22 mouse cellular contexts compared by ENCODE assay signal in the genomic region with DNA sequence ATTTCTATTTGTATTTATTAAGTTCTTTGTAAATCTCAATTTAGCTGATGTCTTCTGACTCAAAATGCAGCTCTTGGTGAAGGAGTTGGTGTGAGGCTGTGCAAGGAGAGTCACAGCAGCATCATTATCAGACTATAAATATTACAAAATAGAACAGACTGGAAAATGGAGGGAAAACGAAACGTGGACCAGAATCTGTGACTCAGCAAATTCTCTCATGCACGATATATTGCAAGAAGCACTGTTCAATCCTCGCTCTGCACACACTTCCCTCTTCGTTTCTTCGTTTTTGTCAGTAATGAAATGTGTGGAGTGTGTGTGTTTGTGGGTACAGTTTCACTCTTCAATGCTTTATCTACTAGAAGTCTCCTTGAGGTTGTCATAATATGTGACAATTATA.
DNase-seq lines count a peak whose midpoint lies in the region; ATAC-seq and TF ChIP-seq lines count a peak whose summit lies in the region.
"Had no signal": no experiment of that assay in that cellular context is flagged by ENCODE, and none has a peak within 500 bp of the region (broad histone marks: within the 10 kb centered on the region; RNA-seq: fewer than 3 reads in every experiment).

No protein-coding gene starts in this region.

- H3K9ac ChIP-seq in forebrain, embryonic 13.5 days: no peak overlapping the region
- no peak overlapping the region for H3K9ac ChIP-seq in forebrain, embryonic 16.5 days (replicated peaks; ENCODE audit: low read depth, low read length)
- H3K9ac ChIP-seq in midbrain, postnatal 0 days (replicated peaks; ENCODE audit: low read length, poor library complexity, severe bottlenecking): no peak overlapping the region
- H3K9ac ChIP-seq in midbrain, embryonic 11.5 days (ENCODE audit: low read length): no peak overlapping the region
- H3K9ac ChIP-seq in heart, embryonic 12.5 days: no peak overlapping the region
- H3K9ac ChIP-seq: hindbrain, embryonic 12.5 days; limb, embryonic 15.5 days; liver, embryonic 15.5 days; midbrain, embryonic 13.5 days; stomach, embryonic 15.5 days had no signal

- H3K27me3 ChIP-seq in forebrain, embryonic 13.5 days: no peaks in the 10 kb centered on the region
- no peaks in the 10 kb centered on the region for H3K27me3 ChIP-seq in forebrain, embryonic 16.5 days (replicated peaks; ENCODE audit: control insufficient read depth, insufficient read depth, low read length)
- H3K27me3 ChIP-seq in midbrain, postnatal 0 days (ENCODE audit: insufficient read depth, low read length): no peaks in the 10 kb centered on the region
- no peaks in the 10 kb centered on the region for H3K27me3 ChIP-seq in midbrain, embryonic 11.5 days (ENCODE audit: control insufficient read depth, insufficient read depth, low read length)
- H3K27me3 ChIP-seq in heart, embryonic 12.5 days (replicated peaks): no peaks in the 10 kb centered on the region
- H3K27me3 ChIP-seq: hindbrain, embryonic 12.5 days; limb, embryonic 15.5 days; liver, embryonic 15.5 days; midbrain, embryonic 13.5 days; stomach, embryonic 15.5 days had no signal

- ATAC-seq in forebrain, embryonic 13.5 days: no peak
- no peak; the same call in 1 of the 2 replicates for ATAC-seq in forebrain, embryonic 16.5 days
- ATAC-seq in midbrain, postnatal 0 days (ENCODE audit: low FRiP score): no peak
- no peak for ATAC-seq in midbrain, embryonic 11.5 days (ENCODE audit: low FRiP score)
- peak; percentile 31; the same call in 1 of the 2 replicates for ATAC-seq in megakaryocyte, adult 5-6 weeks (ENCODE audit: poor library complexity, severe bottlenecking)
- ATAC-seq in heart, embryonic 12.5 days (ENCODE audit: insufficient number of reproducible peaks, low FRiP score): no peak
- ATAC-seq: intestine, postnatal 0 days; midbrain, embryonic 13.5 days had no signal

- no peak overlapping the region for H3K4me3 ChIP-seq in forebrain, embryonic 13.5 days
- H3K4me3 ChIP-seq in forebrain, embryonic 16.5 days (replicated peaks; ENCODE audit: low read length): no peak overlapping the region
- no peak overlapping the region for H3K4me3 ChIP-seq in midbrain, postnatal 0 days (ENCODE audit: low read depth, low read length)
- H3K4me3 ChIP-seq in midbrain, embryonic 11.5 days (ENCODE audit: low read depth, low read length): no peak overlapping the region
- H3K4me3 ChIP-seq in heart, embryonic 12.5 days: no peak overlapping the region
- H3K4me3 ChIP-seq: embryonic facial prominence, embryonic 10.5 days; hindbrain, embryonic 12.5 days; limb, embryonic 15.5 days; liver, embryonic 15.5 days; midbrain, embryonic 13.5 days; stomach, embryonic 15.5 days had no signal

- DNase-seq in midbrain, postnatal 0 days (ENCODE audit: low spot score): peak; percentile 6
- no peak for DNase-seq in midbrain, embryonic 11.5 days (ENCODE audit: low spot score, missing footprints)
- no peak for DNase-seq in testis, postnatal 14 days (ENCODE audit: low spot score)
- DNase-seq: B cell, adult 2 months; cerebellum, adult 9-10 months; kidney, postnatal 4 days; right cerebral cortex, postnatal 4 days; thymus, adult 18-20 months; thymus, postnatal 36 days had no signal

- H3K36me3 ChIP-seq in forebrain, embryonic 13.5 days (ENCODE audit: poor library complexity, severe bottlenecking): no peaks in the 10 kb centered on the region
- H3K36me3 ChIP-seq in forebrain, embryonic 16.5 days (ENCODE audit: control insufficient read depth, insufficient read depth): no peaks in the 10 kb centered on the region
- no peaks in the 10 kb centered on the region for H3K36me3 ChIP-seq in midbrain, postnatal 0 days (ENCODE audit: insufficient read depth, low read length)
- H3K36me3 ChIP-seq in midbrain, embryonic 11.5 days (ENCODE audit: control insufficient read depth, insufficient read depth, low read length): no peaks in the 10 kb centered on the region
- H3K36me3 ChIP-seq in heart, embryonic 12.5 days: no peaks in the 10 kb centered on the region
- H3K36me3 ChIP-seq: embryonic facial prominence, embryonic 10.5 days; hindbrain, embryonic 12.5 days; limb, embryonic 15.5 days; liver, embryonic 15.5 days; midbrain, embryonic 13.5 days; stomach, embryonic 15.5 days had no signal

- TF ChIP-seq CTCF in midbrain, postnatal 0 days (IDR thresholded peaks at IDR 0.05): no peak

- WGBS in forebrain, embryonic 13.5 days: 77% methylated on average over 6 of the region's 6 CpGs
- 66% methylated on average over 6 of the region's 6 CpGs for WGBS in forebrain, embryonic 16.5 days
- WGBS in midbrain, postnatal 0 days: 66% methylated on average over 6 of the region's 6 CpGs
- 87% methylated on average over 6 of the region's 6 CpGs for WGBS in midbrain, embryonic 11.5 days
- 77% methylated on average over 6 of the region's 6 CpGs for WGBS in heart, embryonic 12.5 days

- no peak overlapping the region for H3K4me2 ChIP-seq in forebrain, embryonic 13.5 days
- no peak overlapping the region for H3K4me2 ChIP-seq in forebrain, embryonic 16.5 days (ENCODE audit: low read length)
- H3K4me2 ChIP-seq in midbrain, postnatal 0 days (ENCODE audit: low read depth, low read length, poor library complexity, severe bottlenecking): no peak overlapping the region
- H3K4me2 ChIP-seq in midbrain, embryonic 11.5 days: no peak overlapping the region
- no peak overlapping the region for H3K4me2 ChIP-seq in heart, embryonic 12.5 days
- H3K4me2 ChIP-seq: heart, embryonic 11.5 days; hindbrain, embryonic 12.5 days; limb, embryonic 15.5 days; liver, embryonic 15.5 days; midbrain, embryonic 13.5 days; stomach, embryonic 15.5 days had no signal

- H3K9me3 ChIP-seq in forebrain, embryonic 13.5 days (replicated peaks): peaks cover 7% of the 10 kb centered on the region; the same call in 1 of the 2 replicates
- H3K9me3 ChIP-seq in forebrain, embryonic 16.5 days (ENCODE audit: control insufficient read depth, low read length): no peaks in the 10 kb centered on the region
- no peaks in the 10 kb centered on the region for H3K9me3 ChIP-seq in midbrain, postnatal 0 days (ENCODE audit: low read length)
- H3K9me3 ChIP-seq in midbrain, embryonic 11.5 days (ENCODE audit: control insufficient read depth, low read length): no peaks in the 10 kb centered on the region; the same call in 1 of the 2 replicates
- H3K9me3 ChIP-seq in heart, embryonic 12.5 days (replicated peaks): no peaks in the 10 kb centered on the region
- H3K9me3 ChIP-seq: hindbrain, embryonic 12.5 days; limb, embryonic 15.5 days; liver, embryonic 15.5 days; midbrain, embryonic 13.5 days; stomach, embryonic 15.5 days had no signal

- peak overlapping the region; percentile 31; the same call in 1 of the 2 replicates for H3K27ac ChIP-seq in forebrain, embryonic 13.5 days
- H3K27ac ChIP-seq in forebrain, embryonic 16.5 days (ENCODE audit: low read length): no peak overlapping the region
- H3K27ac ChIP-seq in midbrain, postnatal 0 days (ENCODE audit: low read depth, low read length): no peak overlapping the region
- no peak overlapping the region for H3K27ac ChIP-seq in midbrain, embryonic 11.5 days (ENCODE audit: low read depth, low read length)
- no peak overlapping the region for H3K27ac ChIP-seq in heart, embryonic 12.5 days (ENCODE audit: poor library complexity, severe bottlenecking)
- H3K27ac ChIP-seq: embryonic facial prominence, embryonic 10.5 days; hindbrain, embryonic 12.5 days; limb, embryonic 15.5 days; liver, embryonic 15.5 days; macrophage; midbrain, embryonic 13.5 days; stomach, embryonic 15.5 days had no signal

- peaks cover 8% of the 10 kb centered on the region; the same call in 1 of the 2 replicates for H3K4me1 ChIP-seq in forebrain, embryonic 13.5 days
- H3K4me1 ChIP-seq in forebrain, embryonic 16.5 days (replicated peaks; ENCODE audit: control insufficient read depth, insufficient read depth, low read length): peaks cover 7% of the 10 kb centered on the region
- no peaks in the 10 kb centered on the region for H3K4me1 ChIP-seq in midbrain, postnatal 0 days (ENCODE audit: insufficient read depth, low read length)
- H3K4me1 ChIP-seq in midbrain, embryonic 11.5 days (ENCODE audit: control insufficient read depth, insufficient read depth, low read length): no peaks in the 10 kb centered on the region
- H3K4me1 ChIP-seq in heart, embryonic 12.5 days (replicated peaks): no peaks in the 10 kb centered on the region
- H3K4me1 ChIP-seq: embryonic facial prominence, embryonic 10.5 days; hindbrain, embryonic 12.5 days; liver, embryonic 15.5 days; midbrain, embryonic 13.5 days; stomach, embryonic 15.5 days had no signal
